Mouse (Mus musculus) thymus, adult 2 months (tissue): ENCODE results near the gene Mrpl10.

ENCODE experiments used
- CTCF ChIP-seq: fragments of 200-500 bp; IDR thresholded peaks from 2 replicates; pipeline ENCODE4 v1.5.1; 2012; ENCODE audit warnings: mild to moderate bottlenecking, control low read depth, low read length, moderate library complexity, borderline replicate concordance; ENCODE audit not compliant: control insufficient read depth, poor library complexity, insufficient read depth; ENCODE audit errors: extremely low read depth
- POLR2A ChIP-seq: fragments of 200-500 bp; IDR thresholded peaks from 2 replicates; pipeline ENCODE4 v1.6.1; 2012; ENCODE audit warnings: mild to moderate bottlenecking, low read length, control low read depth, moderate library complexity; ENCODE audit not compliant: control insufficient read depth, poor library complexity, insufficient read depth; ENCODE audit errors: extremely low read depth

DNA sequence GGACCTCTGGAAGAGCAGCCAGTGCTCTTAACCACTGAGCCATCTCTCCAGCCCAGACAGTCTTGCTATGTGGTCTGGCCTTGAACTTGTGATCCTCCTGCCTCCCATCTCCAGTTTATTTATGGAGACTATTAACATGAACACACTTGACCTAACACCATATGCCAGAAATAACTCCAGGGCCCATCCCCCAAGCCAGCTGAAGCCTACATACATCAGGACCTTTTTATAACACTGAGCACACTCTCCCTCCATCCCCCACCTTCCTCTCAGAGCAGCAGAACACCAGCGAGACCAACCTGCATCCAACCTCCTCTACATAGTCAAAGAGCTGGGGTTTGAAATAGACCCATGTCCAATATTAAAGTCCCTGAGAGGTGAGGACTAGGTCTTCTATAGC, 29.8 kb downstream of the Mrpl10 start:
- TF ChIP-seq CTCF: no peak
- no peak for TF ChIP-seq POLR2A
